Mouse (Mus musculus) thymus, adult 2 months (tissue): ENCODE measurements around the gene Fam69b. TPM values are rescaled to one million over a fixed set of nuclear protein-coding genes. Genes with fewer than 3 reads are reported as not detected.

Source experiments
- DNase-seq: peaks from one replicate; pipeline ENCODE4 v3.0.0; 2021
- H3K27ac ChIP-seq: fragments of 200-500 bp; 2 replicates; pipeline ENCODE4 v1.5.1; 2012; ENCODE audit warnings: low read length, control low read depth; ENCODE audit not compliant: control insufficient read depth, insufficient read depth
- H3K27me3 ChIP-seq: fragments of 200-500 bp; 2 replicates; pipeline ENCODE4 v1.6.1; 2012; ENCODE audit warnings: mild to moderate bottlenecking, low read length, moderate library complexity, mixed read lengths; ENCODE audit not compliant: control insufficient read depth, insufficient read depth
- H3K36me3 ChIP-seq: fragments of 200-500 bp; 2 replicates; pipeline ENCODE4 v1.6.1; 2012; ENCODE audit warnings: mild to moderate bottlenecking, low read length, moderate library complexity; ENCODE audit not compliant: control insufficient read depth, insufficient read depth
- H3K4me1 ChIP-seq: fragments of 200-500 bp; replicated peaks from 2 replicates; pipeline ENCODE4 v1.6.1; 2012; ENCODE audit warnings: low read length; ENCODE audit not compliant: control insufficient read depth, insufficient read depth
- H3K4me3 ChIP-seq: fragments of 200-500 bp; 2 replicates; pipeline ENCODE4 v1.5.1; 2012; ENCODE audit warnings: mild to moderate bottlenecking, low read length, control low read depth, moderate library complexity; ENCODE audit not compliant: control insufficient read depth, insufficient read depth
- CTCF ChIP-seq: fragments of 200-500 bp; IDR thresholded peaks from 2 replicates; pipeline ENCODE4 v1.5.1; 2012; ENCODE audit warnings: mild to moderate bottlenecking, control low read depth, low read length, moderate library complexity, borderline replicate concordance; ENCODE audit not compliant: control insufficient read depth, poor library complexity, insufficient read depth; ENCODE audit errors: extremely low read depth
- POLR2A ChIP-seq: fragments of 200-500 bp; IDR thresholded peaks from 2 replicates; pipeline ENCODE4 v1.6.1; 2012; ENCODE audit warnings: mild to moderate bottlenecking, low read length, control low read depth, moderate library complexity; ENCODE audit not compliant: control insufficient read depth, poor library complexity, insufficient read depth; ENCODE audit errors: extremely low read depth
- WGBS: fragments of 180-500 bp; shearing (Covaris S2); methylation state at CpG from one replicate; pipeline ENCODE4 v1.1.7; 2018; 5-methylcytosine and 5-hydroxymethylcytosine counted together
- polyA plus RNA-seq: library from polyadenylated mRNA; depleted of rRNA; stranded (reverse); fragments of >200 nt; gene quantifications from 2 replicates; pipeline ENCODE4 v1.2.3, GENCODE M21; 2012

The Fam69b gene
- polyA plus RNA-seq, 1 experiment: 14.8 TPM

GRCm38 (mm10) chr2:26590962-26591361, 37.3 kb upstream of the Fam69b start:
- Histone ChIP-seq H3K36me3 (no peaks in the 10 kb centered on the region), H3K4me1 (peaks cover 17% of the 10 kb centered on the region), H3K27ac (no peak overlapping the region), H3K27me3 (no peaks in the 10 kb centered on the region), H3K4me3 (no peak overlapping the region)
- WGBS: 95% methylated on average over 7 of the region's 7 CpGs
- no peak for TF ChIP-seq CTCF
- no peak for TF ChIP-seq POLR2A
- DNase-seq: no peak

GRCm38 (mm10) chr2:26591416-26591815, 36.8 kb upstream of the Fam69b start:
- whole genome bisulfite sequencing: 91% methylated on average over 12 of the region's 12 CpGs
- H3K4me3 ChIP-seq: no peak overlapping the region
- no peaks in the 10 kb centered on the region for H3K27me3 ChIP-seq
- TF ChIP-seq POLR2A: no peak
- TF ChIP-seq CTCF: no peak
- H3K4me1 ChIP-seq: peaks cover 19% of the 10 kb centered on the region
- H3K36me3 ChIP-seq: no peaks in the 10 kb centered on the region
- DNase-seq: no peak
- H3K27ac ChIP-seq: no peak overlapping the region

DNA sequence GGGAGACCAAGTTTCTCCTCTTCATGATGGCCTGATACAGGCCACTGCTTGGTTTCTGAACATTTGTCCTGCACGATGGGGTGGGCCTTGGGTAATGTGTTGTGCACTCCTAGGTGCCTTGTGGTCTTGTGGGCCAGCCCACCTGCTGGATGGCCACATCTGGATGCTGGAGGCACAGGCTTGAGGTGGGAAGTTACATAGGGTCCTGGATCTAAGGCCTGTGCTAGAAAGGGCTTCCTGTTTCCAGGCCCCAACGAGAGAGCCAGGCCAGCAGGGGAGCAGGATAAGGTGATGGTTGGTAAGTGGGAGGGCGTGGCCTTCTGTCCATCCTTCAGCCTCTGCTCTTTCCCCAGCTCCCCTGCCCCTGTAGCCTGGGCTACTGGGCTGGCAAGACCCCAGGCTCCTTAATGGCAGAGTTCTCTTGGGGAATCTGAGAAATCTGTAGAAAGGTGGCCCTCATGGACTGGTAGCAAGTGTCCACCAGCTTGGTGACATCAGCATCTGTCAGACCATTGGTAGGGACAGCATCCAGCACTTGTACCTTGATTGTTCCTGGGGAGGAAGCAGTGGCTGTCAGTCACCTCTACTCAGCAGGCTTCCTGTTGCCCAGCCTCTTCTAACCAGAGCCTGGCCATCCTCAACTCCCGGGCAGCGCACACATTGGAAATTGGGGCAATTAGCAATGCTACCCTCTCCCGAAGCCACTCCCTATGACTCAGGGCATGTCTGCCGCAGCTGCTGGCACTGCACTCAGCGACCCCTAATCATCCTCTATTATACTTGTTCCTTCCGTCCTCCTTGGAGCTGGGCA, 34.8 kb upstream of the Fam69b start:
- no peak overlapping the region for H3K4me3 ChIP-seq
- H3K36me3 ChIP-seq: no peaks in the 10 kb centered on the region
- no peak overlapping the region for H3K27ac ChIP-seq
- no peak for DNase-seq
- no peak for TF ChIP-seq POLR2A
- TF ChIP-seq CTCF: no peak
- H3K4me1 ChIP-seq: peaks cover 16% of the 10 kb centered on the region
- 87% methylated on average over 9 of the region's 9 CpGs for WGBS
- no peaks in the 10 kb centered on the region for H3K27me3 ChIP-seq

GRCm38 (mm10) chr2:26594022-26594346, 34.3 kb upstream of the Fam69b start:
- peak; percentile 78 for DNase-seq
- Histone ChIP-seq H3K36me3 (no peaks in the 10 kb centered on the region), H3K27ac (no peak overlapping the region), H3K4me1 (peaks cover 16% of the 10 kb centered on the region), H3K27me3 (no peaks in the 10 kb centered on the region), H3K4me3 (no peak overlapping the region)
- TF ChIP-seq CTCF (peak; percentile 70), POLR2A (no peak)
- WGBS: 76% methylated on average over 9 of the region's 9 CpGs

GRCm38 (mm10) chr2:26594461-26594933, 33.8 kb upstream of the Fam69b start:
- Histone ChIP-seq H3K27me3 (no peaks in the 10 kb centered on the region), H3K4me3 (no peak overlapping the region), H3K27ac (no peak overlapping the region), H3K36me3 (no peaks in the 10 kb centered on the region), H3K4me1 (peaks cover 16% of the 10 kb centered on the region)
- no peak for TF ChIP-seq POLR2A
- no peak for TF ChIP-seq CTCF
- 91% methylated on average over 7 of the region's 7 CpGs for WGBS
- DNase-seq: no peak

- no peak overlapping the region for H3K4me3 ChIP-seq
- DNase-seq: no peak
- TF ChIP-seq CTCF: no peak
- TF ChIP-seq POLR2A: no peak
- peaks cover 16% of the 10 kb centered on the region for H3K4me1 ChIP-seq
- 87% methylated on average over 6 of the region's 6 CpGs for WGBS
- no peak overlapping the region for H3K27ac ChIP-seq
- no peaks in the 10 kb centered on the region for H3K27me3 ChIP-seq
- H3K36me3 ChIP-seq: no peaks in the 10 kb centered on the region
Measured at GRCm38 (mm10) chr2:26594934-26595724, 33.1 kb upstream of the Fam69b start.
